Comparison of ENCODE assay signal across 17 mouse cellular contexts in the genomic region with DNA sequence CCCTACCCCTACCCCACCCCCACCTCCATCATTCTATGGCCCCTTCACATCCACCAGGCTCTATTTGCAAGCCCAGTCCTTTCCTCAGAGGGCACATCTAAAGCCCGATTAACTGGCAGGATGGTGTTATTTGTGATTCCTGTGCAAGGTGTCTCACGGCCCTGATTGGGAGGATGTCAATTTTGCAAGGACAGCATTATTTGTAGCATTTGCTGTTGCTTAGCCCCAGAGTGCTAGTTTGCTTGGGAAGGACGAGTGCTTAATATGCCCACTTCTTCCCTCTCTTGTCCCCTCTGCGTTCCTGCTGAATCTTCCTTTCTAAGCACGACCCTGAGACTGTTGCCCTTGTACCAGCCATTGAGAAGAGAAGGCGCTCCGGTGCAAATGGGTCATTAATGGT.
"Had no signal": no experiment of that assay in that cellular context is flagged by ENCODE, and none has a peak within 500 bp of the region (broad histone marks: within the 10 kb centered on the region; RNA-seq: fewer than 3 reads in every experiment).

No protein-coding gene starts in this region.

- H3K4me3 ChIP-seq: lung, embryonic 15.5 days; megakaryocyte, embryonic 14.5 days; midbrain, embryonic 13.5 days; midbrain, embryonic 15.5 days; stomach, embryonic 15.5 days had no signal

- H3K27me3 ChIP-seq: lung, embryonic 15.5 days; midbrain, embryonic 13.5 days; midbrain, embryonic 15.5 days; stomach, embryonic 15.5 days had no signal

- H3K4me2 ChIP-seq: lung, embryonic 15.5 days; midbrain, embryonic 11.5 days; midbrain, embryonic 13.5 days; midbrain, embryonic 15.5 days; stomach, embryonic 15.5 days had no signal

- H3K36me3 ChIP-seq: lung, embryonic 15.5 days; midbrain, embryonic 13.5 days; midbrain, embryonic 15.5 days; stomach, embryonic 15.5 days had no signal

- H3K9ac ChIP-seq: liver, postnatal 0 days; lung, embryonic 15.5 days; midbrain, embryonic 13.5 days; midbrain, embryonic 15.5 days; stomach, embryonic 15.5 days had no signal

- ATAC-seq: liver, postnatal 0 days; lung, postnatal 0 days; midbrain, embryonic 13.5 days; midbrain, embryonic 15.5 days had no signal

- H3K9me3 ChIP-seq: lung, embryonic 15.5 days; midbrain, embryonic 13.5 days; midbrain, embryonic 15.5 days; stomach, embryonic 15.5 days had no signal

- DNase-seq: liver, postnatal 0 days; lung, adult 2 months; lung, postnatal 14 days; lung, postnatal 36 days; right cerebral cortex, postnatal 14 days; thymus, adult 2 months; thymus, postnatal 25 days; thymus, postnatal 4 days had no signal

- H3K27ac ChIP-seq: lung, embryonic 15.5 days; macrophage; midbrain, embryonic 13.5 days; midbrain, embryonic 15.5 days; stomach, embryonic 15.5 days; stomach, postnatal 0 days had no signal

- H3K4me1 ChIP-seq: lung, embryonic 15.5 days; megakaryocyte, embryonic 14.5 days; midbrain, embryonic 15.5 days; stomach, embryonic 15.5 days had no signal
